Mouse (Mus musculus) lung, embryonic 16.5 days (tissue): ENCODE results near the gene Nacc1. TPM values are rescaled to one million over a fixed set of nuclear protein-coding genes. Genes with fewer than 3 reads are reported as not detected.

ENCODE experiments used
- ATAC-seq: fragments of 200-750 bp; cut with Nextera tagmentation; 2 replicates; pipeline ENCODE4 v1.8.0; 2017; ENCODE audit warnings: low read depth, mild to moderate bottlenecking, moderate library complexity
- H3K27ac ChIP-seq: fragments of 300-500 bp; sonication (generic); 2 replicates; pipeline ENCODE4 v1.5.1; 2014; ENCODE audit warnings: mild to moderate bottlenecking, control low read depth, low read length
- H3K27me3 ChIP-seq: fragments of 300-500 bp; sonication (generic); 2 replicates; pipeline ENCODE4 v1.6.1; 2014; ENCODE audit warnings: low read depth, low read length, mixed read lengths; ENCODE audit not compliant: control insufficient read depth, insufficient read depth
- H3K36me3 ChIP-seq: fragments of 300-500 bp; sonication (generic); 2 replicates; pipeline ENCODE4 v1.6.1; 2014; ENCODE audit warnings: low read length; ENCODE audit not compliant: control insufficient read depth, insufficient read depth
- H3K4me1 ChIP-seq: fragments of 300-500 bp; sonication (generic); replicated peaks from 2 replicates; pipeline ENCODE4 v1.6.1; 2014; ENCODE audit warnings: low read length, mixed read lengths; ENCODE audit not compliant: control insufficient read depth, insufficient read depth
- H3K4me2 ChIP-seq: fragments of 300-500 bp; sonication (generic); 2 replicates; pipeline ENCODE4 v1.6.1; 2014; ENCODE audit warnings: low read depth, low read length, control low read depth
- H3K4me3 ChIP-seq: fragments of 300-500 bp; sonication (generic); 2 replicates; pipeline ENCODE4 v1.5.1; 2014; ENCODE audit warnings: mild to moderate bottlenecking, low read length, control low read depth
- H3K9ac ChIP-seq: fragments of 300-500 bp; sonication (generic); 2 replicates; pipeline ENCODE4 v1.6.1; 2014; ENCODE audit warnings: low read length, control low read depth
- H3K9me3 ChIP-seq: fragments of 300-500 bp; sonication (generic); 2 replicates; pipeline ENCODE4 v1.6.1; 2016; ENCODE audit warnings: low read length; ENCODE audit not compliant: control insufficient read depth
- WGBS: fragments of 180-500 bp; shearing (Covaris S2); extraction: QIAGEN DNeasy Blood & Tissue Kit; methylation state at CpG from one replicate; pipeline ENCODE4 v1.1.7; 2014; 5-methylcytosine and 5-hydroxymethylcytosine counted together
- polyA plus RNA-seq: library from polyadenylated mRNA; unstranded; fragments of >200 nt; fragmentation: Nextera tagmentation; extraction: Ambion mirVana; gene quantifications from 2 replicates; pipeline ENCODE4 v1.2.1, GENCODE M21; 2015

Gene Nacc1
- polyA plus RNA-seq, 1 experiment from 2014 or later = 19.5 TPM

DNA sequence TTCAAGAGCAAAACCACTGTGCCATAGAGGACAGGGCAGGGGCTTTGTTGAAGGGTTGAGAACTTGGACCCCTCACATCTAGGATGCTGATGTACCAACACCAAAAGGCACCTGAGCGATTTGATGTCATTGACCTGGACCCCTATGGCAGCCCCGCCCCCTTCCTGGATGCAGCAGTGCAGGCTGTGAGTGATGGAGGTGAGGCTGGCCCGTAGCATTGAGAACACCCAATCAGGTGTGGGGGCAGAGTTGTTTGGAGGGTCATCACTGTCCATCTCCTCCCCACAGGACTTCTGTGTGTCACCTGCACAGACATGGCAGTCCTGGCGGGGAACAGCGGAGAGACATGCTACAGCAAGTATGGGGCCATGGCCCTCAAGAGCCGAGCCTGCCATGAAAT lies 7.5 kb upstream of the Nacc1 start:
- Histone ChIP-seq H3K27ac (no peak overlapping the region), H3K4me1 (peaks cover 19% of the 10 kb centered on the region), H3K27me3 (no peaks in the 10 kb centered on the region), H3K9me3 (no peaks in the 10 kb centered on the region), H3K4me2 (no peak overlapping the region), H3K36me3 (peaks cover 27% of the 10 kb centered on the region), H3K4me3 (no peak overlapping the region), H3K9ac (no peak overlapping the region)
- no peak for ATAC-seq
- 85% methylated on average over 6 of the region's 6 CpGs for WGBS

GRCm38 (mm10) chr8:84693332-84693731 lies 5.7 kb upstream of the Nacc1 start:
- 35% methylated on average over 4 of the region's 4 CpGs for WGBS
- Histone ChIP-seq H3K27ac (no peak overlapping the region), H3K9ac (no peak overlapping the region), H3K4me1 (peaks cover 18% of the 10 kb centered on the region), H3K27me3 (no peaks in the 10 kb centered on the region), H3K4me3 (no peak overlapping the region), H3K36me3 (peaks cover 26% of the 10 kb centered on the region), H3K4me2 (no peak overlapping the region), H3K9me3 (no peaks in the 10 kb centered on the region)
- ATAC-seq = no peak

GRCm38 (mm10) chr8:84689091-84689915 lies 1.6 kb upstream of the Nacc1 start:
- WGBS = under 1% methylated on average over 47 of the region's 47 CpGs
- Histone ChIP-seq H3K9ac (peak overlapping the region; percentile 78), H3K4me3 (peak overlapping the region; percentile 78), H3K9me3 (no peaks in the 10 kb centered on the region), H3K4me2 (peak overlapping the region; percentile 87), H3K27me3 (no peaks in the 10 kb centered on the region), H3K27ac (peak overlapping the region; percentile 47), H3K4me1 (peaks cover 30% of the 10 kb centered on the region), H3K36me3 (peaks cover 3% of the 10 kb centered on the region)
- peak; percentile 85 for ATAC-seq

- peak overlapping the region; percentile 99 for H3K9ac ChIP-seq
- ATAC-seq = peak; percentile 53
- peak overlapping the region; percentile 100 for H3K4me3 ChIP-seq
- no peaks in the 10 kb centered on the region for H3K27me3 ChIP-seq
- H3K36me3 ChIP-seq = no peaks in the 10 kb centered on the region; the same call in 1 of the 2 replicates
- peak overlapping the region; percentile 72 for H3K4me2 ChIP-seq
- under 1% methylated on average over 48 of the region's 62 CpGs for WGBS
- H3K27ac ChIP-seq = peak overlapping the region; percentile 93
- H3K4me1 ChIP-seq = peaks cover 28% of the 10 kb centered on the region
- no peaks in the 10 kb centered on the region for H3K9me3 ChIP-seq
Measured at GRCm38 (mm10) chr8:84687003-84687704, 508 bp downstream of the Nacc1 start.

GRCm38 (mm10) chr8:84686191-84687002 lies 1.3 kb downstream of the Nacc1 start, which contains the start of gene Trmt1:
TSS of gene Trmt1 (plus strand) at chr8:84686307.
- Histone ChIP-seq H3K36me3 (no peaks in the 10 kb centered on the region), H3K9ac (peak within 1 kb of the TSS; percentile 99), H3K4me3 (peak within 1 kb of the TSS; percentile 100), H3K9me3 (no peaks in the 10 kb centered on the region), H3K27ac (peak within 1 kb of the TSS; percentile 93), H3K4me2 (peak within 1 kb of the TSS; percentile 72), H3K4me1 (peaks cover 28% of the 10 kb centered on the region), H3K27me3 (no peaks in the 10 kb centered on the region)
- WGBS = 8% methylated on average over 20 of the region's 20 CpGs
- ATAC-seq = peak; percentile 12; the same call in 1 of the 2 replicates

DNA sequence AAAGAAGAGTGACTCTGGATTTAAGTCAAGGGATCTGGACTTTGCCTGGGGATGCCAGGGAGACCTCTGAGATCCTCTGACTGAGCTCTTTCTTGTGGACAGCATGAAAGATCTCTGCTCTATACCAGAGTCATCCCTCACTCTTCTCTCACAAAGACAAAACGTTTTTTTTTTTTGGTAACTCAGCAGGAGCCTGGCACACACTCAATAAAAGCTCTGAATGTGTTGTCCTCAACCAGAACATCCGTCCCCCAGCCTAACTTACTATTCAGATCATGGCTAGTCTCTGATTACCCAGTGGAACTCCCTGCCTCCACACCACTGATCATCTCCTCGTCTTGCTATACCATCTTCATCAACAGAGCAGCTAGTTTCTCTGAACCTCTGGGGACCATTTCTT lies 3.1 kb downstream of the Nacc1 start:
- no peak overlapping the region for H3K4me3 ChIP-seq
- H3K27ac ChIP-seq = no peak overlapping the region
- no peak overlapping the region for H3K9ac ChIP-seq
- no peak overlapping the region for H3K4me2 ChIP-seq
- peaks cover 22% of the 10 kb centered on the region for H3K4me1 ChIP-seq
- no peaks in the 10 kb centered on the region for H3K9me3 ChIP-seq
- 61% methylated on average over 3 of the region's 3 CpGs for WGBS
- no peaks in the 10 kb centered on the region for H3K36me3 ChIP-seq
- ATAC-seq = no peak
- H3K27me3 ChIP-seq = no peaks in the 10 kb centered on the region

DNA sequence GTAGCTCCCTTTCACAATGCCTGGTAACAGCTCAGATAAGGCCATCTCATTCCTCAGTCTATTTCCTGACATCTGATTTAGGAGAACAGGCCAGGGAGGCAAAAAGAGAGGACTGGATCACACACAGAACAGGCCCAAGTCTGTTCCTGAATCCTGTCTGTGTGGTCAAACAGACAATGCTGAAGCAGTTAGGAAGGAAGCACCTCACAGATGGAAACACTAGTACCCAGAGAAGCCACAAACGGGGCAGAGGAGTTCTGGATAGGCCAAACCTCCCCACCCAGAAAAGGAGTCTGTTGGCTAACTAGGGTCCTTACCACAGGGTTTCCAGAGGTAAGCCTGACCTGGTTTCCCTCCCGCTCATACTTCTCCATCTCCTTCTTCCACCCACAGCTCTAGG lies 5.4 kb downstream of the Nacc1 start:
- Histone ChIP-seq H3K27ac (no peak overlapping the region), H3K4me2 (no peak overlapping the region), H3K36me3 (peaks cover 3% of the 10 kb centered on the region; the same call in 1 of the 2 replicates), H3K4me3 (no peak overlapping the region), H3K9ac (no peak overlapping the region), H3K4me1 (peaks cover 12% of the 10 kb centered on the region), H3K9me3 (no peaks in the 10 kb centered on the region), H3K27me3 (no peaks in the 10 kb centered on the region)
- 76% methylated on average over 2 of the region's 2 CpGs for WGBS
- no peak for ATAC-seq

DNA sequence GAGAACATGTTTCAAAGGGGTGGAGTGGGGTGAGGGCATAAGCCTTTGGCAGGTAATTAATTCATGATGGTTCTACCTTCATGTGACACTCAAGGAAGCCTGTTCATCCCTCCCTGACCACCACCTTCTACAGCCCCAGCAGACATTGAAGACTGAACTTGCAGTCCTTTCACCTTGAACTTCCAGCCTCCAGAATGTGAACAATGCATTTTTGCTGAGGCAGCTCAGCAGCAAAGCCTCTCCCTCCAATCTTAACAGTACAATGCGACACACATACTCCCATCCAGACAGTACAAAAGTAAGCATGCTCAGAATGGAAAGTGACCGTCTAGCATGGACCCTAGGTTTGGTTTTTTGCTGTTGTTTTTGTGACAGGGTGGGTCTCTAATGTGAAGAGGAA lies 6.2 kb downstream of the Nacc1 start:
- H3K27me3 ChIP-seq = no peaks in the 10 kb centered on the region
- H3K4me1 ChIP-seq = peaks cover 11% of the 10 kb centered on the region
- no peak for ATAC-seq
- 75% methylated on average over 2 of the region's 2 CpGs for WGBS
- no peak overlapping the region for H3K4me3 ChIP-seq
- no peak overlapping the region for H3K27ac ChIP-seq
- H3K4me2 ChIP-seq = no peak overlapping the region
- H3K36me3 ChIP-seq = peaks cover 4% of the 10 kb centered on the region; the same call in 1 of the 2 replicates
- H3K9ac ChIP-seq = no peak overlapping the region
- no peaks in the 10 kb centered on the region for H3K9me3 ChIP-seq

GRCm38 (mm10) chr8:84677305-84677704 lies 10.4 kb downstream of the Nacc1 start:
- H3K27me3 ChIP-seq = no peaks in the 10 kb centered on the region
- no peak overlapping the region for H3K4me2 ChIP-seq
- H3K4me1 ChIP-seq = no peaks in the 10 kb centered on the region
- H3K27ac ChIP-seq = no peak overlapping the region
- 92% methylated on average over 5 of the region's 5 CpGs for WGBS
- H3K9ac ChIP-seq = no peak overlapping the region
- no peak for ATAC-seq
- H3K4me3 ChIP-seq = no peak overlapping the region
- H3K9me3 ChIP-seq = no peaks in the 10 kb centered on the region
- peaks cover 32% of the 10 kb centered on the region for H3K36me3 ChIP-seq
